Mouse (Mus musculus) liver, embryonic 15.5 days (tissue): ENCODE measurements around the gene Aatf. TPM values are rescaled to one million over a fixed set of nuclear protein-coding genes. Genes with fewer than 3 reads are reported as not detected.

Experiments
- polyA plus RNA-seq: library from polyadenylated mRNA; unstranded; fragments of >200 nt; fragmentation: Nextera tagmentation; extraction: Ambion mirVana; gene quantifications from 2 replicates; pipeline ENCODE4 v1.2.1, GENCODE M21; 2015

Aatf gene
- polyA plus RNA-seq, 1 experiment from 2014 or later: 25.1 TPM

Other genes starting within 250 kb of the Aatf start
- 0.05 TPM in 1 of 2 replicates, not detected in the other for gene Lhx1, start 12.0 kb upstream of the Aatf start, polyA plus RNA-seq